Mouse (Mus musculus) ovary, adult 2 months (tissue): Measurements from ENCODE around the gene Lactbl1. TPM values are rescaled to one million over a fixed set of nuclear protein-coding genes. Genes with fewer than 3 reads are reported as not detected.

Experiments
- polyA plus RNA-seq: library from polyadenylated mRNA; depleted of rRNA; stranded (reverse); fragments of >200 nt; gene quantifications from 2 replicates; pipeline ENCODE4 v1.2.3, GENCODE M21; 2012; rRNA removed

Lactbl1 gene
- 0.18 and 0.35 TPM in 2 replicates for polyA plus RNA-seq

GRCm38 (mm10) chr4:136622388-136622787, at the start of gene Lactbl1:
TSS of gene Lactbl1 (plus strand) at chr4:136622621.

GRCm38 (mm10) chr4:136602568-136602967, 19.9 kb upstream of the Lactbl1 start, which contains the start of gene Kdm1a:
TSS of gene Kdm1a (minus strand) at chr4:136602723.

GRCm38 (mm10) chr4:136610387-136610856, 12.0 kb upstream of the Lactbl1 start, which contains the start of gene Tex46:
TSS of gene Tex46 (plus strand) at chr4:136610437.

Other genes starting within 250 kb of the Lactbl1 start
- gene Htr1d, start 199.1 kb upstream of the Lactbl1 start, polyA plus RNA-seq = 5.3 and 5.5 TPM in 2 replicates
- 0.37 and 0.47 TPM in 2 replicates for gene 6030445D17Rik, start 160.4 kb upstream of the Lactbl1 start, polyA plus RNA-seq
- 9.3 and 10.2 TPM in 2 replicates for gene Luzp1, start 152.9 kb upstream of the Lactbl1 start, polyA plus RNA-seq
- 31.5 and 41.7 TPM in 2 replicates for gene Kdm1a, start 19.9 kb upstream of the Lactbl1 start, polyA plus RNA-seq
- gene Tex46, start 12.2 kb upstream of the Lactbl1 start, polyA plus RNA-seq = not detected in 2 replicates
- 64.1 and 74.2 TPM in 2 replicates for gene Ephb2, start 213.4 kb downstream of the Lactbl1 start, polyA plus RNA-seq